Mouse (Mus musculus) G1E (cell line): ENCODE measurements around the gene Camta1. TPM values are rescaled to one million over a fixed set of nuclear protein-coding genes. Genes with fewer than 3 reads are reported as not detected.

Source experiments
- ATAC-seq: 2 replicates; pipeline ENCODE4 v1.8.0; 2016; ENCODE audit warnings: mild to moderate bottlenecking; ENCODE audit not compliant: insufficient number of reproducible peaks, poor library complexity, low FRiP score, severe bottlenecking; ENCODE audit errors: extremely low read depth
- DNase-seq: peaks from one replicate; pipeline ENCODE4 v3.0.0; 2012; ENCODE audit warnings: low spot score
- H3K27me3 ChIP-seq: 2 replicates; pipeline ENCODE4 v1.6.1; 2012; ENCODE audit warnings: mild to moderate bottlenecking, low read length, inconsistent platforms; ENCODE audit not compliant: insufficient read depth
- H3K36me3 ChIP-seq: replicated peaks from 2 replicates; pipeline ENCODE3; 2012; ENCODE audit warnings: mild to moderate bottlenecking, inconsistent platforms
- H3K4me1 ChIP-seq: 2 replicates; pipeline ENCODE4 v1.6.1; 2012; ENCODE audit warnings: low read depth, low read length, inconsistent platforms, mixed read lengths; ENCODE audit not compliant: insufficient read depth
- H3K4me3 ChIP-seq: 2 replicates; pipeline ENCODE4 v1.5.1; 2012; ENCODE audit warnings: low read depth, mild to moderate bottlenecking, inconsistent platforms, low read length, moderate library complexity, mixed read lengths
- H3K9me3 ChIP-seq: replicated peaks from 2 replicates; pipeline ENCODE4 v1.6.1; 2012; ENCODE audit warnings: inconsistent platforms
- CTCF ChIP-seq: IDR thresholded peaks from 2 replicates; pipeline ENCODE4 v1.5.1; 2012; ENCODE audit warnings: low read depth, low read length, inconsistent platforms, mixed read lengths
- GATA1 ChIP-seq: IDR thresholded peaks from 2 replicates; pipeline ENCODE4 v1.6.1; 2012; ENCODE audit warnings: borderline replicate concordance, low read length, inconsistent platforms, mixed read lengths
- GATA2 ChIP-seq: IDR thresholded peaks from 2 replicates; pipeline ENCODE4 v1.6.1; 2012; ENCODE audit warnings: low read depth, low read length, inconsistent platforms, borderline replicate concordance
- POLR2AphosphoS5 ChIP-seq: IDR thresholded peaks from 2 replicates; pipeline ENCODE4 v1.6.1; 2012; ENCODE audit warnings: low read depth, low read length, inconsistent platforms; ENCODE audit not compliant: insufficient replicate concordance
- TAL1 ChIP-seq: conservative IDR thresholded peaks from 2 replicates; pipeline ENCODE4 v1.6.1; 2012; ENCODE audit warnings: low read depth, low read length, inconsistent platforms, mixed read lengths
- polyA plus RNA-seq: library from polyadenylated mRNA; stranded (reverse); fragments of >175 nt; gene quantifications from 2 replicates; pipeline ENCODE4 v1.2.3, GENCODE M21; 2012
- total RNA-seq, 2 experiments: library from RNA; stranded (forward) in 1 of 2; stranded (reverse) in 1 of 2; fragments of 200-1000 nt in 1 of 2; fragments of >200 nt in 1 of 2; fragmentation: Nextera tagmentation in 1 of 2; gene quantifications; 2 replicates each; pipeline ENCODE4 v1.2.3; 2014 to 2017

Camta1 gene
- total and polyA plus RNA-seq, 3 experiments, result 10.8 to 113 (median 25.7) TPM

DNA sequence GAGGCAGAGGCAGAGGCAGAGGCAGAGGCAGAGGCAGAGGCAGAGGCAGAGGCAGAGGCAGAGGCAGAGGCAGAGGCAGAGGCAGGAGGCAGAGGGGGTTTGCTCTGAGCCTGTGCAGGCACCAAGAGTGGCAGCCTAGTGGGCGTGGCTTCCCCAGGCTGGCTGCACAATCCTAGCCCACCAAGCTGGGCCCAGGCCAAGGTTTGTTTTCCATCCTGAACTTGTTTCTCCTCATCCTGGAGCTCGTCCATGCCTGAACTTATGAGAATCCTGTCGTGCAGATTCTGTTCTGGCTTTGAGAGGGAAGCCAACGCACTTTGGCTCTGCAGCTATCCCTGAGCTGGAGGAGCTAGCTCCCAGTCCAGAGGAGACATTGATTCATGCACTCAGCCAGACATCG, 123.4 kb downstream of the Camta1 start:
- Histone ChIP-seq H3K36me3 (no peaks in the 10 kb centered on the region), H3K27me3 (no peaks in the 10 kb centered on the region; the same call in 1 of the 2 replicates), H3K4me3 (no peak overlapping the region), H3K9me3 (peaks cover 68% of the 10 kb centered on the region), H3K4me1 (no peaks in the 10 kb centered on the region)
- no peak for TF ChIP-seq POLR2AphosphoS5
- TF ChIP-seq GATA1, result no peak
- TF ChIP-seq GATA2, result no peak
- TF ChIP-seq TAL1, result no peak
- no peak for TF ChIP-seq CTCF
- ATAC-seq (no peak), DNase-seq (no peak)

DNA sequence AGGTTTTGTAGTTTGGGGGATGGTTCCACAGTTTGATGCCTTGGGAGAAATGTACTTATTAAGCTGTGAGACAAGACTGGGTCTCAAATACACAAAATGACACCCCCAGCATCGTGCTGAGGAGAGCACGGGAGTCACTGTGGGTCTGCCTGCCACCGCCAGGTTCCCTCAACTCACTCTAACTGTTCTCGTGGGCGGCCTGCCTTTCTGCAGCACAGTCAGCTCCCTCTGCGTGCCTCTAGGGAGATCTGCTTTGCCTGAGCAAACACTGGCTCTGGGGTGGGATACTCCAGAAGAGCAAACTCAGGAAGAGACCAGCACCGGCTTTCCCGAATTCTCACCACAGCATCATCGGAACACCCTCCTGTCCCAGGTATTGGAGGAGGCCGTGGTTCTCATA, 129.0 kb downstream of the Camta1 start:
- no peaks in the 10 kb centered on the region for H3K27me3 ChIP-seq
- TF ChIP-seq CTCF (no peak), GATA1 (no peak)
- no peak for DNase-seq
- H3K4me3 ChIP-seq, result no peak overlapping the region
- no peaks in the 10 kb centered on the region for H3K4me1 ChIP-seq
- no peak for ATAC-seq
- no peaks in the 10 kb centered on the region for H3K36me3 ChIP-seq
- peaks cover 74% of the 10 kb centered on the region for H3K9me3 ChIP-seq

DNA sequence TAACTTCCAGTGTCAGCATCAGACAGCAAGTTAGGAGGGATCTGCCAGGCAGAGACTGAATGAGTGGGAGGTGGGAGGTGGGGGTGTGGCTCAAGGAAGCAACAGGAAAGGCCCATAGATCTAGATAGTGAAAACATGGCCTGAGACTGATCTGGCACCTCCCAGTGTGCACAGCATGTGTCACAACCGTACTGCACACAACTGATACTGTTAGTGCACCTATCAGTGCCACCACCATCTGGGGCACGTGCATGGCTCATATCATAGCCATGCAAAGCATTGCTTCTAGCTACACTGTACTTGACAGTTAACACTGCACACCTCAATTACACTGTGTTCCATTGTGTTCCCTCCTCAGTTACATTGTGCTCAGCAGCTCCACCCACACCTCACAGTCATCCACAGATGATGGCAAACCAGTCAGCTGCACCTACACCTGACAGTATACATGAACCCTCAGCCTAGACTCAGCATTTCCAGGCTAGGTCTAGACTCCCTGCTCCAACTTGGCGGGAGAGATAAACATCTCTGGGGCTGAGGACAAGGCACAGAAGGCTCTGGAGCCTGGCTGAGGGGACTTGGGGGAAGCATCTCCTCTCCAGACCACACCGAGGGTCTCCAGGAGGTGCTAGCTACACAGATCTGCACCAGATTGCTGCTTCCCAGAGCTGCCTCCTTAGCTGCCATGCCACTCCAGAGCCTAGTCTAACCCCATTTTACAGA, 131.5 kb downstream of the Camta1 start:
- TF ChIP-seq GATA2 (no peak), POLR2AphosphoS5 (no peak), CTCF (no peak), GATA1 (no peak), TAL1 (no peak)
- Histone ChIP-seq H3K4me3 (no peak overlapping the region), H3K27me3 (no peaks in the 10 kb centered on the region), H3K4me1 (no peaks in the 10 kb centered on the region), H3K9me3 (peaks cover 75% of the 10 kb centered on the region), H3K36me3 (no peaks in the 10 kb centered on the region)
- no peak for ATAC-seq
- DNase-seq, result no peak

DNA sequence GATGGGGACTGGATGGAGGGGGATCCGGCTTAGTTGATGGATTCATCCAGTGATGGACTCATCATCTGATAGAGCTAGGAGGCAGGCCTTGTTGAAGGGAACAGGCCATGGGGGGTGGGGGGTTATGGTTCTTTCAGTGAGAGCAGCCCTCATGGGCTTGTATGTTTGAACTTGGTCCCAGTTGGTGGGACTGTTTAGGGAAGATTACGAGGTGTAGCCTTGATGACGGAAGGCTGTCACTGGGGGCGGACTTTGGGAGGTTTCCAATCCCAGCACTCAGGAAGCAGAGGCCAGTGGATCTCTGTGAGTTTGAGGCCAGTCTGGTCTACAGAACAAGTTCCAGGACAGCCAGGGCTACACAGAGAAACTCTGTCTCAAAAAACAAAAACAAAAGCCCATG, 132.6 kb downstream of the Camta1 start:
- no peak overlapping the region for H3K4me3 ChIP-seq
- no peak for ATAC-seq
- H3K9me3 ChIP-seq, result peaks cover 83% of the 10 kb centered on the region
- TF ChIP-seq POLR2AphosphoS5 (no peak), GATA1 (no peak), CTCF (no peak), TAL1 (no peak), GATA2 (no peak)
- no peaks in the 10 kb centered on the region for H3K4me1 ChIP-seq
- H3K36me3 ChIP-seq, result no peaks in the 10 kb centered on the region
- no peaks in the 10 kb centered on the region for H3K27me3 ChIP-seq
- no peak for DNase-seq

DNA sequence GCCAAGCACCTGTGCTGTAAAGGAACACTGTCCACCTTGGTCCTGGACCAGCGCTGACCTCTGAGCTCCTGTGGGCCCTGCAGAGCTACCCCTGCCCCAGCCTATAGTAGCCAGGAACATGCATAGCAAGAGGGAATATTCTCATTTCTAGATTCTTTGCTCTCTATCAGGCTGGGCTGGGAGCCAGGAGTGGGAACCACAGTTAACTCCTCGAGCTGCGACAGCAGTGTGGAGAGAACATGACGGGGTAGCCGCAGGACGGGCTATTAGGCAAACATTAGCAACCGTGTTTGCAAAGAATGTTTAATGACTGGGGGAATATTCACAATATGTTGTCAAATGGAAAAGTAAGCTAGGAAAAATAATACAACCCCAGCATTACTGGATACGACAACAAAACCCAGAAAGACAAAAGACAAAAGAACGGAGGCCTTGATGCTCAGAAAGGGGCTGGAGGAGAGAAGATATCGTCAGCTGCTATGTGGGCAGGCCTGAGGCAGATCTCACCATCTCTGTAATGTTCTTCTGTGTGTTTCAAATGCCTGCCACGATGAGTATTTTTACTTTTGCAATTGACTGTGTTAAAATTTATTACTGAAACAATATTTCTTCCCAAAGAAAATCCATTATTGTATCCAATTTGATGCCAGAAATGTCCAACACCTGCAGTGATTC, 133.1 kb downstream of the Camta1 start:
- no peaks in the 10 kb centered on the region for H3K4me1 ChIP-seq
- DNase-seq (no peak), ATAC-seq (no peak)
- H3K36me3 ChIP-seq, result no peaks in the 10 kb centered on the region
- H3K27me3 ChIP-seq, result no peaks in the 10 kb centered on the region
- no peak overlapping the region for H3K4me3 ChIP-seq
- TF ChIP-seq GATA2 (no peak), GATA1 (no peak), POLR2AphosphoS5 (no peak), CTCF (no peak), TAL1 (no peak)
- peaks cover 86% of the 10 kb centered on the region for H3K9me3 ChIP-seq

DNA sequence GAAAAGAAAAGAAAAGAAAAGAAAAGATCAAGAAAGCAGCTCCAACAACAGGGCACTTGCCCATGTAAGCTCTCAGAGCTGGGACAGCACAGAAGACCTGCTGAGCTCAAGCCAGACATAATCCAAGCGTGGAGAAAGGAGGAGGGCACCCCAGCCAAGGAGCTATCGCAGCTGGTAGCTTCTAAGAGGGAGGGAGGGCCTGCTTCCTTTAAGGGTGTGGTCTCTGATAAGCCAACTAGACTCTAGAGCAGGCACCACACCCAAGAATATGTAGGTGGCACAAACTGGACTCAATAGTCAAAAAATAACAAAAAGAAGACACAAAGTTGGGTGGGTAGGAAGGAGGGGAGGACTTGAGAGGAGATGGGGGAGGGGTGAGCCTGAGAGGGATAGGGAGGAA, 135.3 kb downstream of the Camta1 start:
- DNase-seq (no peak), ATAC-seq (no peak)
- Histone ChIP-seq H3K9me3 (peaks cover 88% of the 10 kb centered on the region), H3K4me1 (no peaks in the 10 kb centered on the region), H3K36me3 (no peaks in the 10 kb centered on the region), H3K27me3 (no peaks in the 10 kb centered on the region), H3K4me3 (no peak overlapping the region)
- TF ChIP-seq GATA1 (no peak), CTCF (no peak), POLR2AphosphoS5 (no peak), GATA2 (no peak), TAL1 (no peak)

DNA sequence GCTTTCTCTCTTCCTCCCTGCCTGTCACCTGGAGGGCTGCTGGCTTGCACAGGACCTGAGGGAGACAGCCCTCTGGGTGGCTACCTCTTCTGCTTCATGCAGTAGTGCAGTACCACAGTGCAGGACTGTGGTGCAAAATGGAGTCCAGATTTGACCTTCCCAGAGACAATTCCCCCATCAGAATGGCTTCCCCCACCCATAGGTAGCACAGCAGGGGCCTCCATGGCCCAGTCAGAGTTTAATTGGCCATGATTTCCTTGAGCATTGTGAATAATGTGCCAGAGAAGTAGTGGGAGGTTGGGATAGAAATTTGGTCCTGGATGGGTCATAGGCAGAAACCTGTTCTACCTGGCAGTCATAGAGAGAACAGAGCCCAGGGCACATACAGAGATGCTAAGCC, 136.8 kb downstream of the Camta1 start:
- Histone ChIP-seq H3K4me3 (no peak overlapping the region), H3K4me1 (no peaks in the 10 kb centered on the region), H3K27me3 (no peaks in the 10 kb centered on the region), H3K36me3 (no peaks in the 10 kb centered on the region), H3K9me3 (peaks cover 88% of the 10 kb centered on the region)
- DNase-seq (no peak), ATAC-seq (no peak)
- no peak for TF ChIP-seq POLR2AphosphoS5
- no peak for TF ChIP-seq CTCF
- no peak for TF ChIP-seq TAL1
- TF ChIP-seq GATA1, result no peak
- no peak for TF ChIP-seq GATA2
